Mouse (Mus musculus): ENCODE measurements around the gene Clec1a. TPM values are rescaled to one million over a fixed set of nuclear protein-coding genes. Genes with fewer than 3 reads are reported as not detected.

Clec1a gene
- polyA plus RNA-seq, 1 experiment from 2014 or later: 0.37 TPM

Other genes starting within 250 kb of the Clec1a start
- gene Cd69, start 176.6 kb downstream of the Clec1a start, polyA plus RNA-seq (2015; fragmentation: Nextera tagmentation; extraction: Ambion mirVana): 0.91 and 1.2 TPM in 2 replicates
- gene 4922502D21Rik, start 120.2 kb downstream of the Clec1a start, polyA plus RNA-seq (2015; fragmentation: Nextera tagmentation; extraction: Ambion mirVana): not detected in 2 replicates
- 5.7 and 7.0 TPM in 2 replicates for gene Clec12a, start 109.3 kb downstream of the Clec1a start, polyA plus RNA-seq (2015; fragmentation: Nextera tagmentation; extraction: Ambion mirVana)
- 0.09 TPM in 1 of 2 replicates, not detected in the other for gene Clec12b, start 66.1 kb downstream of the Clec1a start, polyA plus RNA-seq (2015; fragmentation: Nextera tagmentation; extraction: Ambion mirVana)
- 27.1 and 31.4 TPM in 2 replicates for gene Clec1b, start 54.7 kb downstream of the Clec1a start, polyA plus RNA-seq (2015; fragmentation: Nextera tagmentation; extraction: Ambion mirVana)
- 0.13 and 0.17 TPM in 2 replicates for gene Clec9a, start 43.1 kb downstream of the Clec1a start, polyA plus RNA-seq (2015; fragmentation: Nextera tagmentation; extraction: Ambion mirVana)
- 0.65 and 0.95 TPM in 2 replicates for gene Olr1, start 55.2 kb upstream of the Clec1a start, polyA plus RNA-seq (2015; fragmentation: Nextera tagmentation; extraction: Ambion mirVana)
- not detected in 2 replicates for gene Tmem52b, start 60.6 kb upstream of the Clec1a start, polyA plus RNA-seq (2015; fragmentation: Nextera tagmentation; extraction: Ambion mirVana)
- 35.4 and 38.3 TPM in 2 replicates for gene Gabarapl1, start 81.2 kb upstream of the Clec1a start, polyA plus RNA-seq (2015; fragmentation: Nextera tagmentation; extraction: Ambion mirVana)
- gene Klre1, start 125.9 kb upstream of the Clec1a start, polyA plus RNA-seq (2015; fragmentation: Nextera tagmentation; extraction: Ambion mirVana): not detected in 2 replicates
- 0.27 and 0.48 TPM in 2 replicates for gene Klrd1, start 139.8 kb upstream of the Clec1a start, polyA plus RNA-seq (2015; fragmentation: Nextera tagmentation; extraction: Ambion mirVana)
- 0.25 and 0.32 TPM in 2 replicates for gene Klrk1, start 171.9 kb upstream of the Clec1a start, polyA plus RNA-seq (2015; fragmentation: Nextera tagmentation; extraction: Ambion mirVana)
- not detected in 2 replicates for gene Klrc3, start 191.3 kb upstream of the Clec1a start, polyA plus RNA-seq (2015; fragmentation: Nextera tagmentation; extraction: Ambion mirVana)
- gene Klrc2, start 208.7 kb upstream of the Clec1a start, polyA plus RNA-seq (2015; fragmentation: Nextera tagmentation; extraction: Ambion mirVana): not detected in 2 replicates
- not detected in 2 replicates for gene Klrc1, start 227.0 kb upstream of the Clec1a start, polyA plus RNA-seq (2015; fragmentation: Nextera tagmentation; extraction: Ambion mirVana)

Data from liver, embryonic 13.5 days (tissue).